Mouse (Mus musculus) CH12.LX (cell line): ENCODE measurements at regions not wholly inside any gene's neighbourhood (a gene's known extent, or its start where the extent isn't known, plus 50 kb on each side); places are given as distances from the start of the nearest gene placed in this dataset.

Experiments used
- DNase-seq: peaks from one replicate; pipeline ENCODE4 v3.0.0-alpha.2; 2013; ENCODE audit errors: extremely low read depth
- H3K27ac ChIP-seq: 2 replicates; pipeline ENCODE4 v1.5.1; 2012; ENCODE audit warnings: low read depth, mild to moderate bottlenecking, control low read depth, moderate library complexity; ENCODE audit not compliant: insufficient read depth
- H3K27me3 ChIP-seq: replicated peaks from 2 replicates; pipeline ENCODE3; 2012; ENCODE audit warnings: inconsistent platforms
- H3K36me3 ChIP-seq, 2 experiments: replicated peaks in 1 of 2; 2 replicates each; pipeline versions ENCODE3 to v1.6.1; 2012; ENCODE audit warnings: inconsistent platforms in 1 of 2, low read length in 1 of 2, mild to moderate bottlenecking in 1 of 2, mixed read lengths in 1 of 2, moderate library complexity in 1 of 2; ENCODE audit not compliant: control insufficient read depth in 1 of 2, insufficient read depth in 1 of 2
- H3K4me1 ChIP-seq, 2 experiments: 2 replicates each; pipeline ENCODE4 v1.6.1; 2012; ENCODE audit warnings: inconsistent platforms in 1 of 2, moderate library complexity in 1 of 2; ENCODE audit not compliant: insufficient read depth in 2 of 2, control insufficient read depth in 1 of 2
- H3K4me2 ChIP-seq: 2 replicates; pipeline ENCODE4 v1.6.1; 2012; ENCODE audit warnings: low read depth, mild to moderate bottlenecking, control low read depth; ENCODE audit not compliant: poor library complexity, insufficient read depth, severe bottlenecking
- H3K4me3 ChIP-seq, 3 experiments: fragments of 150-350 bp in 1 of 3; sonication (generic) in 1 of 3; replicated peaks in 1 of 3; 2 replicates each; pipeline versions ENCODE3 to v1.5.1; 2011 to 2012; ENCODE audit warnings: low read depth in 2 of 3, low read length in 2 of 3, mild to moderate bottlenecking in 2 of 3, moderate library complexity in 2 of 3, control low read depth in 1 of 3, improper control_type of control experiment in 1 of 3, inconsistent platforms in 1 of 3, mixed read lengths in 1 of 3; ENCODE audit not compliant: poor library complexity in 1 of 3
- H3K79me2 ChIP-seq: replicated peaks from 2 replicates; pipeline ENCODE4 v1.6.1; 2012; ENCODE audit warnings: mild to moderate bottlenecking, moderate library complexity; ENCODE audit not compliant: control insufficient read depth, poor library complexity, insufficient read depth, severe bottlenecking; ENCODE audit errors: extremely low read depth
- H3K9ac ChIP-seq: 2 replicates; pipeline ENCODE4 v1.6.1; 2012; ENCODE audit warnings: low read depth, mild to moderate bottlenecking, control low read depth, moderate library complexity; ENCODE audit not compliant: insufficient read depth
- H3K9me3 ChIP-seq: replicated peaks from 2 replicates; pipeline ENCODE3; 2012; ENCODE audit warnings: low read length, inconsistent platforms, mixed read lengths
- BHLHE40 ChIP-seq: IDR thresholded peaks from 2 replicates; pipeline ENCODE4 v1.6.1; 2011; ENCODE audit warnings: mild to moderate bottlenecking, low read depth, low read length, improper control_type of control experiment
- CHD1 ChIP-seq: IDR thresholded peaks from 2 replicates; pipeline ENCODE4 v1.6.1; 2012; ENCODE audit warnings: low read depth, low read length, improper control_type of control experiment, inconsistent platforms
- CHD2 ChIP-seq: IDR thresholded peaks from 2 replicates; pipeline ENCODE4 v1.6.1; 2011; ENCODE audit warnings: low read length, improper control_type of control experiment
- CTCF ChIP-seq, 2 experiments: IDR thresholded peaks in 1 of 2; conservative IDR thresholded peaks in 1 of 2; 2 replicates each; pipeline ENCODE4 v1.5.1; 2011 to 2012; ENCODE audit warnings: low read depth in 2 of 2, low read length in 2 of 2, improper control_type of control experiment in 1 of 2, inconsistent platforms in 1 of 2, mild to moderate bottlenecking in 1 of 2, moderate library complexity in 1 of 2
- ELF1 ChIP-seq: IDR thresholded peaks from 2 replicates; pipeline ENCODE4 v1.6.1; 2014; ENCODE audit warnings: low read depth, mild to moderate bottlenecking, inconsistent platforms, low read length, improper control_type of control experiment
- EP300 ChIP-seq: IDR thresholded peaks from 2 replicates; pipeline ENCODE4 v1.6.1; 2011; ENCODE audit warnings: low read length, improper control_type of control experiment
- ETS1 ChIP-seq: conservative IDR thresholded peaks from 2 replicates; pipeline ENCODE4 v1.6.1; 2012; ENCODE audit warnings: low read depth, mild to moderate bottlenecking, inconsistent platforms, low read length, improper control_type of control experiment, moderate library complexity
- IRF4 ChIP-seq: IDR thresholded peaks from 2 replicates; pipeline ENCODE4 v1.6.1; 2014; ENCODE audit warnings: low read depth, mild to moderate bottlenecking, inconsistent platforms, low read length, improper control_type of control experiment
- JUN ChIP-seq: IDR thresholded peaks from 2 replicates; pipeline ENCODE4 v1.6.1; 2011; ENCODE audit warnings: low read depth, mild to moderate bottlenecking, low read length, improper control_type of control experiment, moderate library complexity; ENCODE audit not compliant: insufficient read depth
- JUND ChIP-seq: conservative IDR thresholded peaks from 2 replicates; pipeline ENCODE4 v1.6.1; 2011; ENCODE audit warnings: low read depth, low read length, improper control_type of control experiment
- KAT2A ChIP-seq: IDR thresholded peaks from 2 replicates; pipeline ENCODE4 v1.6.1; 2012; ENCODE audit warnings: low read length, improper control_type of control experiment, inconsistent platforms; ENCODE audit not compliant: insufficient replicate concordance
- MEF2A ChIP-seq: IDR thresholded peaks from 2 replicates; pipeline ENCODE4 v1.6.1; 2014; ENCODE audit warnings: low read depth, mild to moderate bottlenecking, inconsistent platforms, low read length, improper control_type of control experiment, borderline replicate concordance
- MXI1 ChIP-seq: IDR thresholded peaks from 2 replicates; pipeline ENCODE4 v1.6.1; 2011; ENCODE audit warnings: mild to moderate bottlenecking, low read depth, low read length, improper control_type of control experiment
- MYC ChIP-seq: IDR thresholded peaks from 2 replicates; pipeline ENCODE4 v1.6.1; 2011; ENCODE audit warnings: low read depth, mild to moderate bottlenecking, improper control_type of control experiment, low read length
- NRF1 ChIP-seq: IDR thresholded peaks from 2 replicates; pipeline ENCODE4 v1.6.1; 2014; ENCODE audit warnings: low read depth, mild to moderate bottlenecking, inconsistent platforms, low read length, improper control_type of control experiment, moderate library complexity
- POLR2A ChIP-seq: IDR thresholded peaks from 2 replicates; pipeline ENCODE4 v1.6.1; 2011; ENCODE audit warnings: low read depth, mild to moderate bottlenecking, improper control_type of control experiment, low read length
- POLR2AphosphoS2 ChIP-seq: IDR thresholded peaks from 2 replicates; pipeline ENCODE4 v1.6.1; 2011; ENCODE audit warnings: low read depth, low read length, improper control_type of control experiment
- RAD21 ChIP-seq: IDR thresholded peaks from 2 replicates; pipeline ENCODE4 v1.6.1; 2011; ENCODE audit warnings: low read depth, mild to moderate bottlenecking, low read length, improper control_type of control experiment, moderate library complexity
- RCOR1 ChIP-seq: conservative IDR thresholded peaks from 2 replicates; pipeline ENCODE4 v1.6.1; 2012; ENCODE audit warnings: low read depth, mild to moderate bottlenecking, inconsistent platforms, low read length, improper control_type of control experiment
- SIN3A ChIP-seq: IDR thresholded peaks from 2 replicates; pipeline ENCODE4 v1.6.1; 2012; ENCODE audit warnings: low read length, improper control_type of control experiment, inconsistent platforms
- SMC3 ChIP-seq: IDR thresholded peaks from 2 replicates; pipeline ENCODE4 v1.6.1; 2011; ENCODE audit warnings: low read depth, low read length, improper control_type of control experiment
- TCF12 ChIP-seq: IDR thresholded peaks from 2 replicates; pipeline ENCODE4 v1.6.1; 2014; ENCODE audit warnings: low read depth, mild to moderate bottlenecking, inconsistent platforms, low read length, improper control_type of control experiment
- UBTF ChIP-seq: IDR thresholded peaks from 2 replicates; pipeline ENCODE4 v1.6.1; 2012; ENCODE audit warnings: low read depth, mild to moderate bottlenecking, inconsistent platforms, low read length, improper control_type of control experiment, moderate library complexity
- USF1 ChIP-seq: IDR thresholded peaks from 2 replicates; pipeline ENCODE4 v1.6.1; 2014; ENCODE audit warnings: low read depth, mild to moderate bottlenecking, inconsistent platforms, low read length, improper control_type of control experiment
- ZC3H11A ChIP-seq: IDR thresholded peaks from 2 replicates; pipeline ENCODE4 v1.6.1; 2012; ENCODE audit warnings: low read depth, mild to moderate bottlenecking, inconsistent platforms, low read length, improper control_type of control experiment
- ZKSCAN1 ChIP-seq: IDR thresholded peaks from 2 replicates; pipeline ENCODE4 v1.6.1; 2012; ENCODE audit warnings: low read depth, inconsistent platforms, low read length, improper control_type of control experiment, borderline replicate concordance
- ZNF384 ChIP-seq: IDR thresholded peaks from 2 replicates; pipeline ENCODE4 v1.6.1; 2012; ENCODE audit warnings: low read depth, low read length, improper control_type of control experiment, inconsistent platforms
- dilution Hi-C: fragments of 300-500 bp; cut with MboI; formaldehyde crosslinking; loops from 2 replicates; pipeline ENCODE4 v1.14.3; 2020; ENCODE audit warnings: low sequenced_read_pairs; ENCODE audit not compliant: extremely low pct_unique_long_range_greater_than_20kb, extremely low pct_ligation_motif_present
- in situ Hi-C: fragments of 300-500 bp; cut with MboI; formaldehyde crosslinking; loops from 3 replicates; pipeline ENCODE4 v1.14.3; 2019; ENCODE audit warnings: low sequenced_read_pairs, low pct_ligation_motif_present, low pct_unique_long_range_greater_than_20kb, mixed read lengths

GRCm38 (mm10) chr11:71651756-71652380 is 97.9 kb upstream of the Wscd1 start:
- DNase-seq: no peak
- Histone ChIP-seq H3K4me3 (no peak overlapping the region), H3K36me3 (no peaks in the 10 kb centered on the region), H3K9me3 (no peaks in the 10 kb centered on the region), H3K27me3 (peaks cover 88% of the 10 kb centered on the region)
- in situ Hi-C loops: no loop called here
- TF ChIP-seq MYC: no peak
- no peak for TF ChIP-seq USF1
- TF ChIP-seq CTCF (conservative IDR thresholded peaks at IDR 0.05 in 1 of 2, IDR thresholded peaks at IDR 0.05 in 1 of 2; ENCODE audit: low read depth in 2 of 2, low read length in 2 of 2): no peak
- no peak for TF ChIP-seq SMC3
- TF ChIP-seq RCOR1: no peak
- no peak for TF ChIP-seq POLR2AphosphoS2
- TF ChIP-seq ELF1: no peak
- no peak for TF ChIP-seq RAD21
- no peak for TF ChIP-seq POLR2A
- TF ChIP-seq JUND: no peak
- no peak for TF ChIP-seq ZNF384
- no peak for TF ChIP-seq ETS1
- no peak for TF ChIP-seq IRF4
- TF ChIP-seq MEF2A: no peak
- TF ChIP-seq NRF1: no peak
- TF ChIP-seq TCF12: no peak
- no peak for TF ChIP-seq MXI1
- TF ChIP-seq JUN: no peak
- TF ChIP-seq, all 38 proteins: peak for 0
- no peaks in the 10 kb centered on the region for H3K4me1 ChIP-seq
- H3K9ac ChIP-seq: no peak overlapping the region
- dilution Hi-C loops: no loop called here
- H3K79me2 ChIP-seq: no peaks in the 10 kb centered on the region
- no peak overlapping the region for H3K27ac ChIP-seq
- H3K4me2 ChIP-seq: no peak overlapping the region

GRCm38 (mm10) chr11:71652381-71652775 is 97.3 kb upstream of the Wscd1 start:
- H3K4me2 ChIP-seq: no peak overlapping the region
- H3K9me3 ChIP-seq: no peaks in the 10 kb centered on the region
- no peaks in the 10 kb centered on the region for H3K4me1 ChIP-seq
- H3K4me3 ChIP-seq: no peak overlapping the region
- H3K9ac ChIP-seq: no peak overlapping the region
- dilution Hi-C loops (no loop called here), in situ Hi-C loops (no loop called here)
- no peaks in the 10 kb centered on the region for H3K36me3 ChIP-seq
- TF ChIP-seq CHD1 (no peak), POLR2AphosphoS2 (no peak), BHLHE40 (no peak), SIN3A (no peak), ZC3H11A (no peak), JUN (no peak), UBTF (no peak), ZNF384 (no peak), SMC3 (no peak), ETS1 (no peak), NRF1 (no peak), MEF2A (no peak), USF1 (no peak), RCOR1 (no peak), IRF4 (no peak), ZKSCAN1 (no peak), CHD2 (no peak), EP300 (no peak), KAT2A (no peak)
- peaks cover 89% of the 10 kb centered on the region for H3K27me3 ChIP-seq
- no peak overlapping the region for H3K27ac ChIP-seq
- no peaks in the 10 kb centered on the region for H3K79me2 ChIP-seq
- DNase-seq: no peak
